Mouse (Mus musculus) urinary bladder, adult 18-20 months (tissue): ENCODE measurements around the gene 4931414P19Rik.
A peak's percentile ranks its signal among the peaks of the same experiment; 100 is the strongest.

Experiments used
- DNase-seq, 2 experiments: peaks; one replicate each; pipeline ENCODE4 v3.0.0; 2022; ENCODE audit warnings: low spot score in 2 of 2, mixed read lengths in 2 of 2

4931414P19Rik gene

GRCm38 (mm10) chr14:54605752-54606321 is at the start of gene 4931414P19Rik:
TSS of gene 4931414P19Rik (minus strand) at chr14:54605993.
- peak; percentile 60 to 68 for DNase-seq

GRCm38 (mm10) chr14:54653496-54653895 is 47.7 kb upstream of the 4931414P19Rik start:
- DNase-seq = peak; percentile 69 to 81

- DNase-seq = no peak
Observed at GRCm38 (mm10) chr14:54652787-54653186, 47.0 kb upstream of the 4931414P19Rik start.

- no peak for DNase-seq
Observed at GRCm38 (mm10) chr14:54651556-54651955, 45.8 kb upstream of the 4931414P19Rik start.

- peak; percentile 50 to 53 for DNase-seq
Observed at GRCm38 (mm10) chr14:54650621-54651454, 45.0 kb upstream of the 4931414P19Rik start.

- DNase-seq = no peak
Observed at GRCm38 (mm10) chr14:54647900-54648299, 42.1 kb upstream of the 4931414P19Rik start.

- DNase-seq = no peak
Observed at GRCm38 (mm10) chr14:54646898-54647636, 41.3 kb upstream of the 4931414P19Rik start.

GRCm38 (mm10) chr14:54646455-54646854 is 40.7 kb upstream of the 4931414P19Rik start:
- DNase-seq = no peak

- DNase-seq = no peak
Observed at GRCm38 (mm10) chr14:54644294-54644693, 38.5 kb upstream of the 4931414P19Rik start.

- no peak for DNase-seq
Observed at GRCm38 (mm10) chr14:54643011-54643410, 37.2 kb upstream of the 4931414P19Rik start.

- no peak for DNase-seq
Observed at GRCm38 (mm10) chr14:54642224-54642944, 36.6 kb upstream of the 4931414P19Rik start.

GRCm38 (mm10) chr14:54641305-54641969 is 35.6 kb upstream of the 4931414P19Rik start, which contains the start of gene Cdh24:
TSS of gene Cdh24 (minus strand) at chr14:54641364.
- DNase-seq = peak; percentile 86 to 92

- DNase-seq = no peak
Observed at GRCm38 (mm10) chr14:54640946-54641304, 35.1 kb upstream of the 4931414P19Rik start, which contains the start of gene Gm17606. TSS of gene Gm17606 (plus strand) at chr14:54640952.

- no peak for DNase-seq
Observed at GRCm38 (mm10) chr14:54640121-54640520, 34.3 kb upstream of the 4931414P19Rik start.

- no peak for DNase-seq
Observed at GRCm38 (mm10) chr14:54638210-54638609, 32.4 kb upstream of the 4931414P19Rik start.

GRCm38 (mm10) chr14:54636954-54637353 is 31.2 kb upstream of the 4931414P19Rik start:
- peak in 1 of 2 experiments; percentile 22 for DNase-seq

GRCm38 (mm10) chr14:54634182-54634581 is 28.4 kb upstream of the 4931414P19Rik start:
- DNase-seq = no peak

- DNase-seq = no peak
Observed at GRCm38 (mm10) chr14:54632252-54632651, 26.5 kb upstream of the 4931414P19Rik start.

GRCm38 (mm10) chr14:54631240-54631599 is 25.4 kb upstream of the 4931414P19Rik start:
- DNase-seq = no peak

- no peak for DNase-seq
Observed at GRCm38 (mm10) chr14:54630583-54631239, 24.9 kb upstream of the 4931414P19Rik start.

- no peak for DNase-seq
Observed at GRCm38 (mm10) chr14:54629797-54630196, 24.0 kb upstream of the 4931414P19Rik start.
